Mouse (Mus musculus) mature B cell (primary cell): ENCODE results near the gene Tmtc4.

Source experiments
- in situ Hi-C: fragments of 300-500 bp; cut with MboI; formaldehyde crosslinking; loops from 2 replicates; pipeline ENCODE4 v1.14.3; 2019

Tmtc4 gene

DNA sequence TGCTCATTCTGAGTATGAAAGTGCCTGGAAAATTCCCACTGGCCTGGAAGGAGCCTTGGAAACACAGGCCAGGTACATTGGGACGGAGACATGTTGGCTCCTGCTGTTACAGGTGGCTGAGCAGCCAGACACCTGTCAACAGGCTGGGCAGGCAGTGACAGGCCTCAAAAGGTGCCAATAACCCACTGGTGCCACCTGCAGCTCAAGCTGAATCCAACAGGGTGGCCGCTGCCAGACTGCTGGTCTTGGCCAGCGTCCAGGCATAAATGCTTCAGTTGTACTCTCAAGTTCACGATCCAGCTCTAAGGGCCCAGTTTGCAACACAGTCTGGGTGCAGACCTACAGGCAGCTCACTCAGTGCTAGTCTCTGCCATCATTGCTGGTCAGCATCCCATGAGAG, 81.0 kb downstream of the Tmtc4 start:
- in situ Hi-C loops, result no loop called here

DNA sequence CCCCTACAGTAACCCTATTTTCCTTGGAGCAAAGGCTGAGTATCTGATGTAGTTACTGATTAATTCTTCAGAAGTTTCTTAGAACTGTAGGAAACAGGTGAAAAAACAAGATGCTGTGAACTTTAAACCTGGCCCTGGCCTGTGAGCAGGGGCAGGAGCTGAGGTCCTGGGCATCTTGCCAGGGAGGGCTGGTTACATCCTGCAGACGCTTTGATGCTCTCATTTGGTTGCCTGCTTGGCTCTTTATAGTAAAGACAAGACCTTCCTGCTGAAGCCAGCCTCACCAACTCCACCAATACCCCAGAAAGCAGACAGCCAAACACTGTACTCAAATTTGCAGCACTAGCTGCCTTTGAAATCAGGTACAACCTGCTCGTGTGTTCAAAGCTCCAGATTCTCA, 81.7 kb downstream of the Tmtc4 start:
- in situ Hi-C loops, result no loop called here

DNA sequence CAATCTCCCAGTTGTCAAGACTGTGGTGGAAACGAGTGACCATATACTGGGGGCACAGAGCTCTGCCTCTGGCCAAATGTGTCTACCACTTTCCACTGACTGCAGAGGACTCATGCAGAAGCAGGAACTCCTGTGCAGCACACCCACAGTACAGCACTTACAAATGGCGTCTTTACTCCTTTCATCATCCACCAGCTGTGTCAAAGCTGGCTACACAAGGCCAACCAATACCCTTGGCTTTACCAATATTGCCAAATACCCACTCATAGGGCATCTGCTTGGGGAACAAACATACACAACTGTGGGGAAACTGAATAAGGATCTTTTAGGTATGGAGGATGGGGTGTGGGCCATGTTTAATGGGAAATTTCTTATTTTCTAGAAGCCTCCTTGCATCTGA, 82.1 kb downstream of the Tmtc4 start:
- in situ Hi-C loops, result no loop called here

DNA sequence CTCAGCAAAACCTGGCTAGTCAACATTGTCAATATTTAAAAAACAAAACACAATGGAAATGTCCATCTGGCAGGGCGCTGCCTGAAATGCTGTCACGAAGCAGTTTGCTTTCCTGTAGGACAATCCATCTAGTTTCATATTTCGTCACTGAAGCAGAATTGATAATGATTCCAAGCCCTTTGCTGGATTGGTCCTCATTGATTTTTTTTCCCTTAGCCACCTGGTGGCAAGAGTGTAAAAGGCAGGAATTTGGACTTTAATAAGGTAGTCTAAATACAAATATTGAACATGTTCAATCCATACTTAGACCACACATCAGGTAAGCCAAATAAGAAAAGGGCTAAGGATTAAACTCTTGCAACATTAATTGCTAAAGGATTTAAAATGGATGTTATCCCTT, 82.7 kb downstream of the Tmtc4 start:
- in situ Hi-C loops, result no loop called here

DNA sequence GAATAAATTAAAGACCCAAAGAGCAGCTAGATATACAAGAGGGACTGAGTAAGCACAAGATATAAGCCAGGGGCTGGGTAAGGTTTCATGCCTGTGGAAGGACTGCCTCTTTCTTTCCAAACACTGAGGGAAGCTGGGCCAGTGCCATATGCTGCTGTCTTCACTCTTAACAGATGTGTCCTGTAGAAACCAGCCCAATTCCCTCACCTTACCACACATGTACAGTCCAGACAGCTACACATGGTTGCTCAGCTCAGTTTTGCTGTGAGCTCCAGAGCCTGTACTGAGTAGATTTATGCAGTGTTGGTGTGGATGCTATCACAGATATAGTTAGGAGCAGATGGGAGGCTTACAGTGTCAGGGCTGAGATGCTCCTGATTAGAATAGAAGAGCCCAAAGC, 83.2 kb downstream of the Tmtc4 start:
- in situ Hi-C loops, result no loop called here

DNA sequence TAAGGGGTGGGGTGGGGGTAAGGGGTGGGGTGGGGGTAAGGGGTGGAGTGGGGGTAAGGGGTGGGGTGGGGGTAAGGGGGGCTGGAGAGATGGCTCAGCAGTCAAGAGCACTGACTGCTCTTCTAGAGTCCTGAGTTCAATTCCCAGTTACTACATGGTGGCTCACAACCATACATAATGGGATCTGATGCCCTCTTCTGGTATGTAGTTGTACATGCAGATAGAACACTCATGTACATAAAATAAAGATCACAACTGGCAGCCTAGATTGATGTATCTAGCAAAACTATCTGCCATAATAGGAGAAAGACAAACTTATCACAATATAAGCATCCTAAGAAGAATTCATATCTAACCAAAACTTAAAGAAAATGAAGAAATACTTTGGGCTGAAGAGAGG, 85.3 kb downstream of the Tmtc4 start:
- in situ Hi-C loops, result no loop called here

DNA sequence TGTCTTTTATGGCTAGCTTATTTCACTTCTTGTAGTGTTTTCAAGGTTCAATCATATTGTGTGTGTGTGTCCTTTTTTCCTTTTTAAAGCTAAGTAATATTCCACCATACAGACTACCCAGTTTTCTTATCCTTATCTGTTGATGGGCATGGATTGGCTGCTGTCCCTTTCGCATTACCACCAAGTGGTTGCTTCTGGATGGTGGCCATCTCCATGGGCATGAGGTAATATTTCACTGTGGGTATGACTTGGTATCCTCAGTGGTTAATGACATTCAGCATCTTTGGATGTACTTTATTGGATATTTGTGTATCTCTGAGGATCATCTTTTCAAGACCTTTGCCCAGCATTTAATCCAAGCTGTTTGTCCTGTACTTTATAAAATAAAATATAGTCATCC, 87.7 kb downstream of the Tmtc4 start:
- in situ Hi-C loops, result no loop called here

DNA sequence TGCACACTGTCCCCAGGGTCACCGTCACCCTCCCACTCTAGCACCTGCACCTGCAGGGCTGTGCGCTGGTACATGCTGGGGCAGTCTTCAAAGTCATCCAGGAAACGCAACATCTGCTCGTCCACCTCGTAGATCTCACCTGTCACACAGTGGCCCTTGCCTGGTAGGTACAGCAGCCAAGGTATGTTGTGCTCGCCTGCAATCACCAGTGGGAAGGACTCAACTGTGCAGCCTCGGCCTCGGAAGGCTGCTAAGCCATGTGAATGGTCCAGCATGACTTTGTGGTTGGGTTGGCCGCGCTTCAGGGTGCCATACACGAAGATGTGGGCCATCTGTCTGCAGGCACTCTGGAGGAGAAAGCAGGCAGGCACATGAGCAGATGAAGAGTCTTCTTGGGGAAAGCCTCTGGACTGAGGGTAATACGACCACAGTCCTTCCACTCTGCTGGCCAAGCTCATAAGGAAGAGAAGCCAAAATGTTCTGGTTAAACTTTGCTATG, 92.3 kb downstream of the Tmtc4 start:
- in situ Hi-C loops, result no loop called here

DNA sequence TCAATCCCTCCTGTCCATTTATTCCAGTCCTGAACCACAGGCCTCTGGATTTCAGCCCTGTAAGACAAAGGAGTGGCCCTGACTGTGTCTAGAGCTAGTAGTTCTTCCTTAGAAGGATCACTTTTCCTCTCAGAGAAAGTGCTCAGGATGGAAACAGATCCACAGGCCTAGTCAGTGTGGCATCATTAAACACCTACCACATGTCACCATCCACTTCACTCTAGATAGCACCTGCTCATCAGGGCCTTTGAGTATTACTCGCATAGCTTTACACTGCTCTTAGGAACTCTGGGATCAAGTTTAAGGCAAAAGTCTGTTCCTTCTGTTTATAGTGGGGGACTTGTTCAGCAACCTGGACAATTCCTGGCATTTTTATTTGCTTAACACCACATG, 95.4 kb downstream of the Tmtc4 start:
- in situ Hi-C loops, result no loop called here

DNA sequence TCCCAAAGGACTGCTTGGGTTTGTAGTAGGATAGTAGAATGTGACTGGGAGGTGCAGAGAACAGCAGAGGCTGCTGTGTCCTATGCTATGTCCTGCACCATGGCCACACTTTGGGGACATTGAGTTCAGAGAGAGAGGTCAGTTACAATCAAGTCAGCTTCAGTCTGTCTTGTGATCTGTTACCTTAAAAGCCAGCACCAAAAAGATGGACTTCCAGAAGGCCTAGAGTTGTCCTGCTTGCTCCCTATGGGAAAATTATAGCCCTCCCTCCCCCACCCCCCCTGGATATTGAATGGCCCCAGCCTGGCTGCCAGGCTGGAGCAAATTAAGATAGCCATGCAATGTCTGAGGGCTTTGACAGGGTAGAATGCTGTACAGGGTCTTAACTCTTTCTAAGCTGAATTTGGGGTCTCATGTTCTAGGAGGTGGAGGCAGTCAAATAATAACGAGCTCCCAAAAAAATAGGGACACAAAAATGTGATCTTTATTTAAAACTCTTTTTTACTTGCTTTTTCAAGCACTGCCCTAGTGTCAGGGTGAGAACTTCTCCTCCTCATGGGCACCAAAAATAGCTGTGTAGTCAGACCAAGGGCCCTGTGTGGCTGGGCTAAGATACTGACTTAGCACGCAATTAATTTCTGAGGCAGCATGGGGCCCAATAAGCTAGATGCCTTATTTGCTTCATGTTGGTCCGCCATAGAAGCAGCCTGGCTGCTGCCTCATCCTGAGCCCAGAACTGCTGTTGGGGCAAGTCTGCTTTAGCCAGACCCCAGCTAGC, 95.9 kb downstream of the Tmtc4 start:
- in situ Hi-C loops, result no loop called here

DNA sequence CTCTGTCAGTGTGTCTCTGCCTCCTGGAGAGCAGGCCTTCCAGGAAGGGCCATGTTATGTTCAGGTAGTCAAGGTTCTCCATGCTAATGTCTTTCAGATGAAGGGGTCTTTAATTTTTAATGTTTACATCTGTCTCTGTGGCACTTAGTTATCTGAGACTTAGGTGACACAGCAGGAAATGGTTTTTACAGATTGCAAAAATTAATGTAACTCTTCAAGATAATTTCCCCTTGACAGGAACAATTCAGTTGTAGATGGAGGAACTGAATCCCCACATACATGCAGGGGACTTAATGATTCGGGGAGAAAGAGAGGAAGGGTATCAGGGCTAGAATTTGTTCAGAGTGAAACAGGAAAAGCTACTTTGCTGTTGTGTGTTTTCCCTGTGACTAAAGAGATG, 96.6 kb downstream of the Tmtc4 start:
- in situ Hi-C loops, result no loop called here

DNA sequence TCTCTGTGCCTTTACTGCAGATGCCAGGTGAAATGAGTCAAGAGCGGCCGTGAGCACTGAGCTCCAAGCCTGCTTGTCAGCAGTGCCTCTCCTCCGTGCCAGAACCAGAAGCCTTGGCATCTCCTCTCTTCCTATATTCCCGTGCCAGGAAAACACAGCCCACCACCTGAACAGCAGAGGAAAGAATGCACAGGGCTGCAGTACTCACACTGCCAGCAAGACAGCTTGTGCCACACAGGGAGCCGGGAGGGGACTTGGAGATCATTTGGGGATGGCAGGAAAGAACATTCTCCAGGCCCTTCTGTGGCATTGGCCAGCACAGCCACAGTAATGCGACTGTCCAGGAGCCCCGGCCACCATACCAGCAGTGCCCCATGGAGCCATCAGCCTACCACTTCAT, 97.9 kb downstream of the Tmtc4 start:
- in situ Hi-C loops, result no loop called here

DNA sequence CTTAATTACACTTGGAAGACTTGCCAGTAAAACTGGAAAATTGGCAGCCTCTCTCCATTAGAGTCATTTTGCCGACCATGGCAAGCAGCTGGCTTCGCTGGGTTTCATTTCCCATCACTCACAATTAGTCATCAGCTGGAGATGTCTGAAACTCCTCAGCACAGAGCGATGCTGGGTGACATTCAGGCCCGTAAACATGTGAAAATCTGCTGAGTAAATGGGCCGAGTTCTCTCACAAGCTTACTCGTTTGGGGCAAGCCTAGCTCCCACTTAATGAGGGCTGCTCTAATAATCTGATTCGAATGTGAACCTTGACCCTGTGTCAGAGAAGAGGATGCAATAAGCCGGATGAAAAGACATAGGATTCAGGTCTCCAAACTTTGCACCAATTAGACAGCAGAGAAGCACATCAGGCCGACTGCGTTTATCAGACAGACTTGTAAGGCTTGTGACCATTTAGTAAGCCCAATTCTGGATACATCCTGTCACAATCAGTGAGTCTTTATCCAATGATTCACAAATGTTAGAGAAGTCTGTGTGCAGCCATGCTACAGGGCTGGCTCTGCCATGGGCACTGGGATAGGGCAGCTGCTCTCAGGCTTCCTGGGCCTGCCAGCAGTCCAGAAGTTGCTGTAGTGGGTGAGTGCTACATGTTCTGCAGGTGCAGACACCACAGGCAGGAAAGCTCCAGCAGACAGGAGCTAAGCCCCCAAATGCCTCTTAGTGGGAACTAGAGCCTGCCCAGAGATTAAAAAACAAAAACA, 99.8 kb downstream of the Tmtc4 start:
- in situ Hi-C loops, result no loop called here

DNA sequence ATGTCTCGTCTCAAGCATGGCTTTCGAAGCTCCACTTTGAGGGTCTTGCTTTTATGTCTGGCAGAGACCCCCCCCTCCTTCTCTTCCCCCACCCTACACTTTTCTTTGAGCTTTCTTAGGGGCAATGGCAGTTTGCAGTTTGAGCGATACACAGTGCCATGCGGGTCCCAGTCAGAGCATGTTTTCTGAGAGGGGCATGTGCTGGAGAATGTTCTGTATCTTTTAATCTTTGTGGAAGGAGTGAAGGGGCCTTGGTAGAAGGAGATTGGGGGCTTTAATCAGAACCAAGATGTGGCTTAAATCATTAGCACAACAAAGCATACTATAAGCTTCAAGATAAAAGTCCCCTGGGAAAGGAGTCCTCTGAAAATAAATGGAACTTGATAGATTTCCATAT, 100.4 kb downstream of the Tmtc4 start:
- in situ Hi-C loops, result no loop called here

DNA sequence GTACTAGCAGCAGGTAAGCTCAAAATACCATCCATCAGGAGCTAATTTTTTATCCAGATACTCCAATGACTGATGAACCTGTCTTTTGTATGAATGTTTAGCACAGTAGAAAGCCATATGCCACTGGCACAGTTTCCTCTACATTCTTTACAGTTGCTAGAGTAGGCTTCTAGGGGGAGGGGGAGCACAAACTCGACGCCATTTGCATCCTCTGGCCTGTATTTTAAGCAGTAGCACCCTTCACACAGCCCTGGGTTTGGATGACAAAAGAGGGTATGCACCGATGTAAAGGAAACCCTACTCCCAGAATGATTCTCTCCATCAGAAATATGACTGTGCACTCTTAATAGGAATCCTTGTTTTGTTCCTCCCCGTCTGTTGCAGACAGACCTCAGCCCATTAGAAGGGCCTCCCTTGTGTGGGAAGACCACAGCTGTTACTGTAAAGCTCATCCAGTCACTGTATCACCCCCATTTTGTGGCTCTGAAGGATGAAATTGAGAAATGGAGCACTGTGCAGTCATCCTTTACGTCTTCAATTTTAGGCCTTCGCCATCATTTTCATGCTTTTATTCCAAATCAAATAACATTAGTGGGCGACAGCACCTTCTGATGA, 100.9 kb downstream of the Tmtc4 start:
- in situ Hi-C loops, result no loop called here

DNA sequence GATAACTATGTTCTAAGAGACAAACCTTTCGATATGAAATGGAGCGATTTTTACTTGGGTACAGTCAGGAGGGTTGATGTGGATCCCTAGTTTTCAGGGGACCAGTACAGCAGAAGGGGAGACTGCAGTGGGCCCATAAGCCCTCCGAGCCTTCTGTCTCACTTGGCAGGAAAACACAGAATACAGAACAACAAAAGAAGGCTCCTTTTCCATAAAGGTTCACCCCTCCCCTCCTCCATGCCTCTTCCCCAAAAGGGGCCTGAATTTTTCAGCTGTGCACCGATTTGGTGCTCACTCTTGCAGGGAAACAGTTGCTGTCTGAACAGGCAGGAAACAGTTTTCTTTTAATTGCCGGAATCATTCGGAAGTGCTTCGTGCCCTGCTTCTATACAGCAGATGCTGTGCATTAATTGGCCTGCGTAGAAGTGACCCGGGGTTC, 101.6 kb downstream of the Tmtc4 start:
- in situ Hi-C loops, result no loop called here

DNA sequence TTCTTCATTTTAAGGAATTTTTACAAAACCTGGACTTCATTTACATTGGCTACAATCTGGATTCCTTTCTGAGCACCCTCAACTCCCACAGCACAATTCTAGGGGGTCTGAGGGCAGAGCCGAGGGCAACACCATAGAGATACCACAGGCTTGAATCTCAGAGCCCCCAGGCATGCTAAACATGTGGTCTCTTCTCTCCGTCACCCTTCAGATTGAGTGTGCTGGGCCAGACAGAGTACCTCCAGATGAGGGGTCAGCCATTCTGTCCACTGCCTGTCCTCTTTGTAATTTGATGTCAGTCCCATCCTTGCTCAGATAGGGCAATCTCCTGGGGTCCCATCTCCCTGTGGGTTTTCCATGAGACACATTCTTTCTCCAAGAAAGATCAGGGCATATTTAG, 102.1 kb downstream of the Tmtc4 start:
- in situ Hi-C loops, result no loop called here

DNA sequence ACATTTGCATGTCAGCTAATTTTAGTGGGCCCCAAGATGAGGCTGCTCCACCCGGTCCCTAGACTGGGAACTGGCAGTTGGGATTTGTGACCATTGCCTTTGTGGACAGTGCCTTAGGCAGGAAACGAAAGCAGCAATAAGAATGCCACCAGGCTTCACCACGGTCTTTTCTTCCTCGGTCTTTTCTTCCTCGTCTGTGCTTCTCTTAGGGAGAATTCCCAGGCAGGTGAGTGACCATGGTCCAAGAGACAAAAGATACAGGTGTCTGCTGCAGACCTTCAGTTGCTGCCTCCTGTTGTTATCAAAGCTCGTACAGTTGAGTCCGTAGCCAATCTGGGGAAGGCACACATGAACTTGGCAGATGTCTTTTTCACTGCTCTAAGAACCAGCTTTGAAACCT, 103.5 kb downstream of the Tmtc4 start:
- in situ Hi-C loops, result no loop called here

DNA sequence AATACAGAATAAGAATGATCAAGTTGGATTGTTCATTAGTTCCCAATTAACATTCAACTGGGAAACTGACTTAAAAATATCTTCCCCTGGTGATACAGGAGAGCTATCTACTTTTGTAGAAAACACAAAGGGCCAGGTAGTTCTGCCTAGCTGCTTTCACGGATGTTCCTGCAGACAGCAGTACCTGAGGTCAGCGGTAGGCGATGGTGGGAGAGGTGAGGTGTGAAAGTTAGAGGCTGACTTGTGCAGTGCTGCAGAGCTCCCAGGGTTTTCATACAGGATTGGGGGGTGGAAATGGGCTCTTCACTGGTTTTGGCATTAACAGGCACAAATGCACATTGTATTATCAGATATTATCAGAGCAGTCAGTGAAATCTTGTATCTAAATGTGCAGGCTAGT, 106.0 kb downstream of the Tmtc4 start:
- in situ Hi-C loops, result no loop called here

DNA sequence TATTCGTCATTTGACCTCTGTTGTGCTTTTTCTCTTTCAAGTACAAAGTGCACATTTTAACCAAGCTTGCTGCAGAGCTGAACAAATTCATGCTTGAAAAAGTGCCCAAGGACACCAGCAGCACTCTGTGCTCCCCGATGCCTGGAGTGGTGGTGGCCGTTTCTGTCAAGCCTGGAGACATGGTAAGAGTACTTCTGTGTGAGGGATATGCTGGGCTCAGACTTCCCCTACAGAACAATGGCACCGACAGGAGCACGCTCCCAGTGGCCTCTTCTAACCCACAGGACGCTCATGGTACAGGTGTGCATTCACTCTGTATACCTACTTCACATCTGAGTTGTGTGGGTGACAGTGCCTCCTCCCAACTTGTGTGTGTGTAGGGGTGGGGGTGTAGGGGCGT, 107.1 kb downstream of the Tmtc4 start:
- in situ Hi-C loops, result no loop called here

DNA sequence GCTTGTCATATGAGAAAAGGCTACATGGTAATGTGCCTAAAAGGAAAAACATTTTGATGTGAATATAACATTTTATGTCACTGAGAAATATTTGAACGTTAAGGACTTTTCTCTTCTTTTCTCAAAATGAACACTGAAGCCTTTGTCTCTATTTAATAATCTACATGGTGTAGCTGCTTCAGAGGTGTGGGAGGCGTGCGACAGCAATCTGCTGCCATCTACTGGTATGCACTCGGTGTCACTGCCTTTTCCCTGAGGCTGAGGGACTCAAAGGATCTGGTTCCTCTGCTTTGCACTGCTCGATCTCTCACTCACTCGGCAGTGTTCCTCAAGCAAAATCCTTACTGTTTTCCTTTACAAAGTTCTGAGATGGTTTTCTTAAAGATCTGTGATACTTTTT, 107.7 kb downstream of the Tmtc4 start:
- in situ Hi-C loops, result no loop called here

DNA sequence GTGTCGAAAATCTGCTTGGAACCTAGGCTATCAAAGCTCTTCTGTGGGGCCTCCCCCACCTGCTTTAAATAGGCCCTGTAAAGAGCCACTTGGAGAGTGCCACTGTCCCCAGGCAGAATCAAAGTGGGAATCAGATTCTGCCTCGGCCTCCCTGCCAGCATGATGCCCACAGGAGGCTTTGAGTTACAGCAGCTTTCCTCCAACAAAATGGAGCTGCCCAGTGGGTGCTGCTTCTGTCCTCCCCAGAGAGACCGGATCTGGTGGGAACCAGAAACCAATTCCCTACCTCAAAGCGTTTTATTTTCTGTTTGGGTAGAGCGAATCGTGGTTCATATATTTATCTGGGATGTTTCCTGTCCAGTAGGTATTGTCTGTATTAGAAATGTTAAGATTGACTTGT, 108.2 kb downstream of the Tmtc4 start:
- in situ Hi-C loops, result no loop called here

DNA sequence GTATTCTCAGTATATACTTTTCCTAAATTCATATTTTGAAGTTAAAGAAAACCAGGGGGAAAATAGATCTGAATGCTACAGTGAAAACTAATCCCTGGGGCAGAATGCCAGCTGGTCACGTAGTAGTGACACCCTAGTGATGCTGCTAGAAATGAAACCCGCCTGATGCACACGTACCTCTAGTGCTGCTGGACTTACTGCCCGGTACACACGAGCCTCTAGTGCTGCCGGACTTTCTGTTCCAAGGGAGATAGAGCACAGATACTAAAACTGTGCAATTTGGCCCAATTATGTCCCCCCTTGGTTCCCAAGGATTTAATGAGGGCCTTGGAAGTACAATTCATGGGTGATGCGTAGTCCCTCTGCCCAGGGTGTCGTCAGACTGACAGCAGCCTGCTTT, 108.8 kb downstream of the Tmtc4 start:
- in situ Hi-C loops, result no loop called here
